Mouse (Mus musculus): ENCODE data around the gene Gpr155.

GRCm38 (mm10) chr2:73325871-73326270, 60.5 kb downstream of the Gpr155 start:
- TF ChIP-seq POLR2A (IDR thresholded peaks at IDR 0.05; ENCODE audit: control insufficient read depth, low read depth, low read length), result no peak
- no peak for TF ChIP-seq CTCF (IDR thresholded peaks at IDR 0.05; ENCODE audit: control insufficient read depth, insufficient read depth, insufficient replicate concordance, low read depth, low read length)

All from testis, adult 2 months (tissue).